Mouse (Mus musculus) ES-Bruce4 (cell line): ENCODE data around the gene Ctrb1.

Source experiments
- CTCF ChIP-seq: IDR thresholded peaks from one replicate; pipeline ENCODE4 v1.8.1; 2011; ENCODE audit warnings: low read depth, low read length
- POLR2A ChIP-seq: IDR thresholded peaks from one replicate; pipeline ENCODE4 v1.8.1; 2011; ENCODE audit warnings: low read length; ENCODE audit not compliant: insufficient read depth

GRCm38 (mm10) chr8:111701380-111701779 is 10.6 kb upstream of the Ctrb1 start:
- TF ChIP-seq POLR2A (no peak), CTCF (no peak)
